Comparison of ENCODE assay signal across 18 mouse cellular contexts in the genomic region with DNA sequence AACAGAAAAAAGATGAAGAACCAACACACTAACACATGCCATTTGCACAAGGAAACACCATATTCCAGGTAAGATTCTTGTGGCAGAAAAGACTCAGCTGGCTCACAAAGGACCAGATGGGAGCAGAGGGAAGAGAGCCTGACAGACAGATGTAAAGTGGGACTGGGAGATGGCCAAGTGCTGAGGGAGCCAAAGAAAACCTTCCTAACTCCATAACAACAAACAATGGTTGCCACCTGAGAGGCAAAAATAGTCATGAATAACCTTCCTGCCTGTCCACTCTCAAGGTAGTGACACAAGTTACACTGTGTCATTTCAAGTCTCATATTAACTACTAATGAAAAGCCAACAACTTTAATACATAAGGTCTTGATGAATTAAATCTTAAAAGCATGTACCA.
DNase-seq lines count a peak whose midpoint lies in the region; TF ChIP-seq lines count a peak whose summit lies in the region.
"Had no signal": no experiment of that assay in that cellular context is flagged by ENCODE, and none has a peak within 500 bp of the region (broad histone marks: within the 10 kb centered on the region; RNA-seq: fewer than 3 reads in every experiment).

No protein-coding gene starts in this region.

- TF ChIP-seq CTCF in gastrocnemius, adult 2 months (IDR thresholded peaks at IDR 0.05): no peak

- no peak for DNase-seq in gastrocnemius, adult 2 months
- no peak for DNase-seq in gastrocnemius, postnatal 10 days
- peak; percentile 11 for DNase-seq in adipocyte (ENCODE audit: low spot score)
- DNase-seq in heart, adult 9 months (ENCODE audit: low spot score in 2 of 2): peak; percentile 30 to 43
- DNase-seq in heart, postnatal 14 days: peak; percentile 12 to 43
- no peak for DNase-seq in ovary, postnatal 10 days (ENCODE audit: low spot score)
- DNase-seq in B cell, adult 2 months: no peak
- DNase-seq: adrenal gland, adult 2 months; cerebellum, postnatal 14 days; gastrocnemius, postnatal 36 days; kidney, adult 11 months; kidney, postnatal 25 days; midbrain, embryonic 14.5 days; right cerebral cortex, postnatal 14 days had no signal

- intact Hi-C loops in gastrocnemius, adult 2 months (cut with DNase I): loop anchor here (5.0 kb wide), 1 partner anchor 56 kb away; no protein-coding TSS in a partner anchor
- intact Hi-C loops in heart, postnatal 14 days (cut with DNase I): no loop called here

- peak overlapping the region; percentile 87 for H3K27ac ChIP-seq in gastrocnemius, adult 2 months
- H3K27ac ChIP-seq: forebrain, embryonic 10.5 days; limb, embryonic 15.5 days; liver, embryonic 15.5 days had no signal

- peak overlapping the region; percentile 8 for H3K4me3 ChIP-seq in gastrocnemius, adult 2 months
- H3K4me3 ChIP-seq: forebrain, embryonic 10.5 days; limb, embryonic 15.5 days; liver, embryonic 15.5 days; megakaryocyte, embryonic 14.5 days had no signal

Comparison
In these comparisons a context has a peak if more than half of its experiments do, and no peak if none do; other contexts are left out.
1. DNase-seq: peak in adipocyte (single experiment), heart, adult 9 months (2 of 2) and heart, postnatal 14 days (2 of 2); none in gastrocnemius, adult 2 months (single experiment), gastrocnemius, postnatal 10 days (single experiment), ovary, postnatal 10 days (single experiment) and B cell, adult 2 months (0 of 2).